ENCODE assay signal across 15 mouse cellular contexts in the genomic region with DNA sequence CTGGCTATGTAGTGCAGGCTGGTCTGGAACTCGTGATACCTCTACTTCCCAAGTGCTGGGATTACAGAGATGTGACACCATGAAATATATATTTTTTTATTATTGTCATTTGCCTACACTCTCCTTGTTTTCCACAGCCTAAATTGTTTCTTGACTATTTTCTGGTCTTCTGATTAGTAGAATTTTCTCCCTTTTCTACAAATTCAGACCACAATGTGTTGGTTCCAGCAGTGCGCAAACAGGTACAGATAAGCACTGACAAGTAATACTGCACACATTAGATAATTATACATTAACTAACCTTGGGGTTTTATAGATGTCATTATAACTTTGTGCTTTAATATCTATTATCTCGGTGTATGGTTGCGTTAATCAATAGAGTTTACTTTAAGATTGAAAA. TPM values are rescaled to one million over a fixed set of nuclear protein-coding genes. Genes with fewer than 3 reads are reported as not detected.
A peak's percentile ranks its signal among the peaks of the same experiment; 100 is the strongest.
DNase-seq lines count a peak whose midpoint lies in the region; ATAC-seq and TF ChIP-seq lines count a peak whose summit lies in the region.
"Had no signal": no experiment of that assay in that cellular context is flagged by ENCODE, and none has a peak within 500 bp of the region (broad histone marks: within the 10 kb centered on the region; RNA-seq: fewer than 3 reads in every experiment).

No protein-coding gene starts in this region.

- no peaks in the 10 kb centered on the region for H3K9me3 ChIP-seq in heart, embryonic 12.5 days (replicated peaks)
- no peaks in the 10 kb centered on the region for H3K9me3 ChIP-seq in liver, embryonic 14.5 days (ENCODE audit: control insufficient read depth, low read length)
- no peaks in the 10 kb centered on the region for H3K9me3 ChIP-seq in hindbrain, embryonic 14.5 days (ENCODE audit: control insufficient read depth, low read length)
- no peaks in the 10 kb centered on the region for H3K9me3 ChIP-seq in hindbrain, embryonic 16.5 days (ENCODE audit: control insufficient read depth, low read length)
- H3K9me3 ChIP-seq: embryonic facial prominence, embryonic 12.5 days; forebrain, embryonic 15.5 days; G1E; heart, embryonic 10.5 days; hindbrain, embryonic 12.5 days had no signal

- ATAC-seq in heart, embryonic 12.5 days (ENCODE audit: insufficient number of reproducible peaks, low FRiP score), result no peak
- ATAC-seq in liver, embryonic 14.5 days (ENCODE audit: insufficient read depth), result peak; percentile 63; the same call in 1 of the 2 replicates
- no peak for ATAC-seq in hindbrain, embryonic 14.5 days (ENCODE audit: low FRiP score)
- no peak for ATAC-seq in hindbrain, embryonic 16.5 days
- ATAC-seq: CD4-positive, CD25-positive, alpha-beta regulatory T cell, adult 4 months; forebrain, embryonic 15.5 days had no signal

- H3K27me3 ChIP-seq in heart, embryonic 12.5 days (replicated peaks), result no peaks in the 10 kb centered on the region
- H3K27me3 ChIP-seq in liver, embryonic 14.5 days (ENCODE audit: control insufficient read depth, insufficient read depth, low read length), result no peaks in the 10 kb centered on the region
- no peaks in the 10 kb centered on the region for H3K27me3 ChIP-seq in small intestine, adult 2 months (ENCODE audit: control insufficient read depth, insufficient read depth, low read length)
- no peaks in the 10 kb centered on the region for H3K27me3 ChIP-seq in hindbrain, embryonic 14.5 days (ENCODE audit: control insufficient read depth, insufficient read depth, low read length)
- no peaks in the 10 kb centered on the region for H3K27me3 ChIP-seq in hindbrain, embryonic 16.5 days (replicated peaks; ENCODE audit: control insufficient read depth, insufficient read depth, low read length)
- H3K27me3 ChIP-seq: embryonic facial prominence, embryonic 12.5 days; forebrain, embryonic 15.5 days; hindbrain, embryonic 12.5 days had no signal

- H3K4me1 ChIP-seq in heart, embryonic 12.5 days (replicated peaks), result peaks cover 16% of the 10 kb centered on the region
- H3K4me1 ChIP-seq in liver, embryonic 14.5 days (replicated peaks; ENCODE audit: control insufficient read depth in 2 of 2, insufficient read depth in 2 of 2, low read length in 1 of 2), result peaks cover 17 to 24% of the 10 kb centered on the region in 2 experiments
- peaks cover 41% of the 10 kb centered on the region; the same call in 1 of the 2 replicates for H3K4me1 ChIP-seq in small intestine, adult 2 months (ENCODE audit: control insufficient read depth, insufficient read depth, insufficient read length, low read length)
- no peaks in the 10 kb centered on the region for H3K4me1 ChIP-seq in hindbrain, embryonic 14.5 days (replicated peaks; ENCODE audit: control insufficient read depth, insufficient read depth, low read length)
- H3K4me1 ChIP-seq in hindbrain, embryonic 16.5 days (ENCODE audit: control insufficient read depth, insufficient read depth, low read depth, low read length), result peaks cover 3% of the 10 kb centered on the region; the same call in 1 of the 2 replicates

- 82% methylated on average over 4 of the region's 4 CpGs for WGBS in heart, embryonic 12.5 days
- whole genome bisulfite sequencing in liver, embryonic 14.5 days (ENCODE audit: insufficient replicate concordance), result 28% methylated on average over 4 of the region's 4 CpGs
- 28% methylated on average over 4 of the region's 4 CpGs for WGBS in small intestine, adult 2 months
- WGBS in hindbrain, embryonic 14.5 days, result 88% methylated on average over 4 of the region's 4 CpGs
- WGBS in hindbrain, embryonic 16.5 days, result 88% methylated on average over 4 of the region's 4 CpGs

- H3K36me3 ChIP-seq in heart, embryonic 12.5 days, result no peaks in the 10 kb centered on the region
- H3K36me3 ChIP-seq in liver, embryonic 14.5 days (replicated peaks; ENCODE audit: control insufficient read depth, insufficient read depth, low read depth), result no peaks in the 10 kb centered on the region
- no peaks in the 10 kb centered on the region for H3K36me3 ChIP-seq in small intestine, adult 2 months (ENCODE audit: control insufficient read depth, insufficient read depth, low read length)
- no peaks in the 10 kb centered on the region for H3K36me3 ChIP-seq in hindbrain, embryonic 14.5 days (replicated peaks; ENCODE audit: control insufficient read depth, insufficient read depth)
- H3K36me3 ChIP-seq in hindbrain, embryonic 16.5 days (ENCODE audit: control insufficient read depth, insufficient read depth, low read length), result no peaks in the 10 kb centered on the region
- H3K36me3 ChIP-seq: embryonic facial prominence, embryonic 12.5 days; forebrain, embryonic 15.5 days; G1E; heart, embryonic 10.5 days; hindbrain, embryonic 12.5 days had no signal

- H3K9ac ChIP-seq in heart, embryonic 12.5 days, result no peak overlapping the region
- H3K9ac ChIP-seq in liver, embryonic 14.5 days (replicated peaks), result 0 out of 2 replicates have a peak overlapping the region, but pooled peaks have one; percentile 27
- H3K9ac ChIP-seq in hindbrain, embryonic 14.5 days, result no peak overlapping the region
- H3K9ac ChIP-seq in hindbrain, embryonic 16.5 days (ENCODE audit: low read depth, low read length), result no peak overlapping the region
- H3K9ac ChIP-seq: embryonic facial prominence, embryonic 12.5 days; forebrain, embryonic 15.5 days; hindbrain, embryonic 12.5 days had no signal

- H3K4me3 ChIP-seq in heart, embryonic 12.5 days, result no peak overlapping the region
- no peak overlapping the region for H3K4me3 ChIP-seq in liver, embryonic 14.5 days (ENCODE audit: insufficient read depth in 1 of 2, low read depth in 2 of 2, low read length in 2 of 2)
- peak overlapping the region; percentile 23; the same call in 1 of the 2 replicates for H3K4me3 ChIP-seq in small intestine, adult 2 months (ENCODE audit: low read depth, low read length)
- no peak overlapping the region for H3K4me3 ChIP-seq in hindbrain, embryonic 14.5 days (replicated peaks; ENCODE audit: low read length)
- H3K4me3 ChIP-seq in hindbrain, embryonic 16.5 days (ENCODE audit: low read length), result no peak overlapping the region
- H3K4me3 ChIP-seq: embryonic facial prominence, embryonic 12.5 days; forebrain, embryonic 15.5 days; hindbrain, embryonic 12.5 days; layer of hippocampus, adult 2 months had no signal

- TF ChIP-seq POLR2A in small intestine, adult 2 months (IDR thresholded peaks at IDR 0.05; ENCODE audit: low read depth, low read length), result no peak

- no peak for DNase-seq in heart, adult 8-10 months (ENCODE audit: low spot score)
- peak; percentile 30 for DNase-seq in c-Kit-positive CD71-positive TER-119-positive erythroid progenitor cells, embryonic 14.5 days (ENCODE audit: low spot score)
- DNase-seq in liver, embryonic 14.5 days (ENCODE audit: low read depth in 3 of 3, low spot score in 3 of 3), result peak in 2 of 3 experiments; percentile 18 to 36
- DNase-seq in hindbrain, embryonic 14.5 days (ENCODE audit: low spot score), result no peak
- no peak for DNase-seq in layer of hippocampus, postnatal 36 days

- H3K4me2 ChIP-seq in heart, embryonic 12.5 days, result peak overlapping the region; percentile 50; the same call in 1 of the 2 replicates
- H3K4me2 ChIP-seq in liver, embryonic 14.5 days (ENCODE audit: low read depth), result peak overlapping the region; percentile 29
- no peak overlapping the region for H3K4me2 ChIP-seq in hindbrain, embryonic 14.5 days (replicated peaks)
- no peak overlapping the region for H3K4me2 ChIP-seq in hindbrain, embryonic 16.5 days (ENCODE audit: low read length)
- H3K4me2 ChIP-seq: embryonic facial prominence, embryonic 12.5 days; forebrain, embryonic 15.5 days; hindbrain, embryonic 12.5 days had no signal

- TF ChIP-seq EP300 in liver, embryonic 14.5 days (IDR thresholded peaks at IDR 0.05; ENCODE audit: low read depth), result peak; percentile 55

- no peak for TF ChIP-seq CTCF in liver, embryonic 14.5 days (IDR thresholded peaks at IDR 0.05; ENCODE audit: low read depth)
- TF ChIP-seq CTCF in small intestine, adult 2 months (IDR thresholded peaks at IDR 0.05; ENCODE audit: extremely low read depth, insufficient read length, insufficient replicate concordance, low read depth, low read length), result no peak

- H3K27ac ChIP-seq in heart, embryonic 12.5 days (ENCODE audit: poor library complexity, severe bottlenecking), result no peak overlapping the region
- no peak overlapping the region for H3K27ac ChIP-seq in liver, embryonic 14.5 days
- H3K27ac ChIP-seq in small intestine, adult 2 months (ENCODE audit: insufficient read depth, low read depth, low read length), result peak overlapping the region; percentile 97
- H3K27ac ChIP-seq in hindbrain, embryonic 14.5 days, result no peak overlapping the region
- no peak overlapping the region for H3K27ac ChIP-seq in hindbrain, embryonic 16.5 days (ENCODE audit: low read depth, low read length)
- H3K27ac ChIP-seq: embryonic facial prominence, embryonic 12.5 days; forebrain, embryonic 15.5 days; hindbrain, embryonic 12.5 days; layer of hippocampus, adult 2 months had no signal

RNA-seq across cellular contexts. Expression of gene Med13, which starts 37.7 kb away (rescaled TPM):
- polyA plus RNA-seq in heart, embryonic 12.5 days (2016; fragmentation: Nextera tagmentation; extraction: Ambion mirVana), result 6.5 and 7.6 TPM in 2 replicates
- total RNA-seq in heart, adult 8-10 months (2022), result 10 to 100 TPM; 28.7 to 42.4 (median 33.7) TPM
- polyA plus RNA-seq in liver, embryonic 14.5 days (2012; rRNA removed), result 4.5 and 5.0 TPM in 2 replicates
- polyA plus RNA-seq in liver, embryonic 14.5 days (2014; fragmentation: Nextera tagmentation; extraction: Ambion mirVana), result 3.7 and 4.4 TPM in 2 replicates
- 5.8 and 21.8 TPM in 2 replicates for polyA plus RNA-seq in small intestine, adult 2 months (2012; rRNA removed)
- polyA plus RNA-seq in hindbrain, embryonic 14.5 days (2014; fragmentation: Nextera tagmentation; extraction: Ambion mirVana), result 12.7 and 13.2 TPM in 2 replicates
- 10 to 100 TPM; 53.7 to 66.0 TPM for total RNA-seq in layer of hippocampus, postnatal 36 days (2021)
- polyA plus RNA-seq in hindbrain, embryonic 16.5 days (2015; fragmentation: Nextera tagmentation; extraction: Ambion mirVana), result 6.7 and 7.4 TPM in 2 replicates

Comparison
In these comparisons a context has a peak if more than half of its experiments do, and no peak if none do; other contexts are left out.
1. H3K4me2 ChIP-seq: peak in heart, embryonic 12.5 days (single experiment) and liver, embryonic 14.5 days (single experiment); none in hindbrain, embryonic 14.5 days (single experiment) and hindbrain, embryonic 16.5 days (single experiment).
2. DNase-seq: peak in c-Kit-positive CD71-positive TER-119-positive erythroid progenitor cells, embryonic 14.5 days (single experiment) and liver, embryonic 14.5 days (2 of 3); none in heart, adult 8-10 months (single experiment), hindbrain, embryonic 14.5 days (single experiment) and layer of hippocampus, postnatal 36 days (0 of 2).